Mouse (Mus musculus): ENCODE data around the gene Pax8. TPM values are rescaled to one million over a fixed set of nuclear protein-coding genes. Genes with fewer than 3 reads are reported as not detected.

Gene Pax8
- polyA plus RNA-seq, 1 experiment from 2014 or later, result 0.20 TPM

- H3K9me3 ChIP-seq, result no peaks in the 10 kb centered on the region
- no peaks in the 10 kb centered on the region for H3K36me3 ChIP-seq (replicated peaks)
- no peak overlapping the region for H3K4me2 ChIP-seq
- no peak for ATAC-seq (ENCODE audit: low FRiP score)
- H3K27ac ChIP-seq, result no peak overlapping the region
- H3K4me3 ChIP-seq (replicated peaks), result no peak overlapping the region
- peaks cover 13% of the 10 kb centered on the region for H3K27me3 ChIP-seq
- no peak overlapping the region for H3K9ac ChIP-seq
- peaks cover 5% of the 10 kb centered on the region for H3K4me1 ChIP-seq
- WGBS, result 86% methylated on average over 3 of the region's 3 CpGs
Measured at GRCm38 (mm10) chr2:24400711-24401110, 74.7 kb downstream of the Pax8 start.

- WGBS, result 31% methylated on average over 2 of the region's 2 CpGs
- H3K4me2 ChIP-seq, result no peak overlapping the region
- H3K36me3 ChIP-seq (replicated peaks), result no peaks in the 10 kb centered on the region
- no peaks in the 10 kb centered on the region for H3K9me3 ChIP-seq
- no peaks in the 10 kb centered on the region for H3K4me1 ChIP-seq
- H3K9ac ChIP-seq, result no peak overlapping the region
- ATAC-seq (ENCODE audit: low FRiP score), result no peak
- no peak overlapping the region for H3K4me3 ChIP-seq (replicated peaks)
- no peak overlapping the region for H3K27ac ChIP-seq
- no peaks in the 10 kb centered on the region for H3K27me3 ChIP-seq
Measured at GRCm38 (mm10) chr2:24397115-24397514, 78.3 kb downstream of the Pax8 start.

GRCm38 (mm10) chr2:24393251-24393650, 82.1 kb downstream of the Pax8 start:
- no peak overlapping the region for H3K4me3 ChIP-seq (replicated peaks)
- 77% methylated on average over 2 of the region's 2 CpGs for WGBS
- no peak for ATAC-seq (ENCODE audit: low FRiP score)
- H3K27me3 ChIP-seq, result no peaks in the 10 kb centered on the region
- H3K27ac ChIP-seq, result no peak overlapping the region
- H3K4me1 ChIP-seq, result no peaks in the 10 kb centered on the region
- H3K4me2 ChIP-seq, result no peak overlapping the region
- no peaks in the 10 kb centered on the region for H3K9me3 ChIP-seq
- H3K36me3 ChIP-seq (replicated peaks), result no peaks in the 10 kb centered on the region
- no peak overlapping the region for H3K9ac ChIP-seq

- Histone ChIP-seq H3K4me2 (no peak overlapping the region), H3K36me3 (replicated peaks) (no peaks in the 10 kb centered on the region), H3K9ac (no peak overlapping the region), H3K4me3 (replicated peaks) (no peak overlapping the region), H3K4me1 (no peaks in the 10 kb centered on the region), H3K27ac (no peak overlapping the region), H3K27me3 (no peaks in the 10 kb centered on the region), H3K9me3 (no peaks in the 10 kb centered on the region)
- WGBS, result 94% methylated on average over 4 of the region's 4 CpGs
- ATAC-seq (ENCODE audit: low FRiP score), result no peak
Measured at GRCm38 (mm10) chr2:24387361-24388283, 87.8 kb downstream of the Pax8 start.

- Histone ChIP-seq H3K4me1 (no peaks in the 10 kb centered on the region), H3K4me2 (no peak overlapping the region), H3K27ac (no peak overlapping the region), H3K9me3 (no peaks in the 10 kb centered on the region), H3K9ac (no peak overlapping the region), H3K27me3 (no peaks in the 10 kb centered on the region), H3K4me3 (replicated peaks) (no peak overlapping the region), H3K36me3 (replicated peaks) (no peaks in the 10 kb centered on the region)
- 92% methylated on average over 2 of the region's 2 CpGs for WGBS
- ATAC-seq (ENCODE audit: low FRiP score), result no peak
Measured at GRCm38 (mm10) chr2:24386964-24387320, 88.5 kb downstream of the Pax8 start.

- H3K4me3 ChIP-seq (replicated peaks), result no peak overlapping the region
- H3K27ac ChIP-seq, result no peak overlapping the region
- H3K4me1 ChIP-seq, result no peaks in the 10 kb centered on the region
- 91% methylated on average over 21 of the region's 21 CpGs for WGBS
- no peaks in the 10 kb centered on the region for H3K36me3 ChIP-seq (replicated peaks)
- ATAC-seq (ENCODE audit: low FRiP score), result no peak
- no peak overlapping the region for H3K9ac ChIP-seq
- H3K9me3 ChIP-seq, result no peaks in the 10 kb centered on the region
- no peak overlapping the region for H3K4me2 ChIP-seq
- no peaks in the 10 kb centered on the region for H3K27me3 ChIP-seq
Measured at GRCm38 (mm10) chr2:24386158-24386963, 89.0 kb downstream of the Pax8 start.

- H3K36me3 ChIP-seq (replicated peaks), result no peaks in the 10 kb centered on the region
- no peaks in the 10 kb centered on the region for H3K4me1 ChIP-seq
- ATAC-seq (ENCODE audit: low FRiP score), result no peak
- H3K9me3 ChIP-seq, result no peaks in the 10 kb centered on the region
- no peaks in the 10 kb centered on the region for H3K27me3 ChIP-seq
- WGBS, result 83% methylated on average over 14 of the region's 14 CpGs
- no peak overlapping the region for H3K4me2 ChIP-seq
- no peak overlapping the region for H3K9ac ChIP-seq
- no peak overlapping the region for H3K4me3 ChIP-seq (replicated peaks)
- no peak overlapping the region for H3K27ac ChIP-seq
Measured at GRCm38 (mm10) chr2:24385111-24385961, 90.1 kb downstream of the Pax8 start.

GRCm38 (mm10) chr2:24384393-24384792, 91.0 kb downstream of the Pax8 start:
- H3K9ac ChIP-seq, result no peak overlapping the region
- no peaks in the 10 kb centered on the region for H3K27me3 ChIP-seq
- H3K4me2 ChIP-seq, result no peak overlapping the region
- no peaks in the 10 kb centered on the region for H3K9me3 ChIP-seq
- no peak overlapping the region for H3K27ac ChIP-seq
- no peaks in the 10 kb centered on the region for H3K36me3 ChIP-seq (replicated peaks)
- no peak for ATAC-seq (ENCODE audit: low FRiP score)
- H3K4me1 ChIP-seq, result no peaks in the 10 kb centered on the region
- H3K4me3 ChIP-seq (replicated peaks), result no peak overlapping the region

- no peaks in the 10 kb centered on the region for H3K9me3 ChIP-seq
- no peak overlapping the region for H3K27ac ChIP-seq
- no peak overlapping the region for H3K4me2 ChIP-seq
- no peak overlapping the region for H3K9ac ChIP-seq
- no peaks in the 10 kb centered on the region for H3K4me1 ChIP-seq
- ATAC-seq (ENCODE audit: low FRiP score), result no peak
- 81% methylated on average over 3 of the region's 3 CpGs for WGBS
- H3K4me3 ChIP-seq (replicated peaks), result no peak overlapping the region
- no peaks in the 10 kb centered on the region for H3K36me3 ChIP-seq (replicated peaks)
- no peaks in the 10 kb centered on the region for H3K27me3 ChIP-seq
Measured at GRCm38 (mm10) chr2:24383636-24384035, 91.8 kb downstream of the Pax8 start.

- H3K9me3 ChIP-seq, result no peaks in the 10 kb centered on the region
- WGBS, result 78% methylated on average over 9 of the region's 9 CpGs
- ATAC-seq (ENCODE audit: low FRiP score), result no peak
- H3K4me2 ChIP-seq, result no peak overlapping the region
- no peaks in the 10 kb centered on the region for H3K4me1 ChIP-seq
- H3K4me3 ChIP-seq (replicated peaks), result no peak overlapping the region
- H3K27me3 ChIP-seq, result no peaks in the 10 kb centered on the region
- no peak overlapping the region for H3K9ac ChIP-seq
- no peak overlapping the region for H3K27ac ChIP-seq
- H3K36me3 ChIP-seq (replicated peaks), result no peaks in the 10 kb centered on the region
Measured at GRCm38 (mm10) chr2:24382456-24383230, 92.8 kb downstream of the Pax8 start.

- no peaks in the 10 kb centered on the region for H3K36me3 ChIP-seq (replicated peaks)
- H3K9me3 ChIP-seq, result no peaks in the 10 kb centered on the region
- no peaks in the 10 kb centered on the region for H3K4me1 ChIP-seq
- no peak overlapping the region for H3K4me2 ChIP-seq
- H3K27me3 ChIP-seq, result no peaks in the 10 kb centered on the region
- no peak for ATAC-seq (ENCODE audit: low FRiP score)
- 87% methylated on average over 5 of the region's 5 CpGs for WGBS
- H3K4me3 ChIP-seq (replicated peaks), result no peak overlapping the region
- H3K9ac ChIP-seq, result no peak overlapping the region
- no peak overlapping the region for H3K27ac ChIP-seq
Measured at GRCm38 (mm10) chr2:24378747-24379450, 96.5 kb downstream of the Pax8 start.

All from forebrain, embryonic 12.5 days (tissue).